Comparison of ENCODE assay signal across 12 mouse cellular contexts in genomic region chr5:148989480-148989879, GRCm38 (mm10). TPM values are rescaled to one million over a fixed set of nuclear protein-coding genes. Genes with fewer than 3 reads are reported as not detected.
DNase-seq lines count a peak whose midpoint lies in the region; ATAC-seq and TF ChIP-seq lines count a peak whose summit lies in the region.
"Had no signal": no experiment of that assay in that cellular context is flagged by ENCODE, and none has a peak within 500 bp of the region (broad histone marks: within the 10 kb centered on the region; RNA-seq: fewer than 3 reads in every experiment).

No protein-coding gene starts in this region.

- 85% methylated on average over 7 of the region's 7 CpGs for WGBS in intestine, postnatal 0 days
- WGBS in intestine, embryonic 16.5 days = 86% methylated on average over 7 of the region's 7 CpGs
- 96% methylated on average over 7 of the region's 7 CpGs for WGBS in thymus, adult 2 months

- DNase-seq in thymus, adult 2 months = no peak
- no peak for DNase-seq in thymus, postnatal 0 days (ENCODE audit: low spot score)
- peak; percentile 21 for DNase-seq in c-Kit-negative CD71-positive TER-119-positive erythroid progenitor cells, embryonic 14.5 days (ENCODE audit: low read depth, low spot score)
- no peak for DNase-seq in Muller cell, postnatal 12 days (ENCODE audit: inconsistent ontology term)
- DNase-seq in heart, adult 11 months = no peak
- DNase-seq in layer of hippocampus, adult 9-11 months = no peak

- TF ChIP-seq CTCF in intestine, postnatal 0 days (IDR thresholded peaks at IDR 0.05; ENCODE audit: low read depth) = peak; percentile 68
- TF ChIP-seq CTCF in thymus, adult 2 months (IDR thresholded peaks at IDR 0.05; ENCODE audit: borderline replicate concordance, control insufficient read depth, extremely low read depth, insufficient read depth, low read length, poor library complexity) = peak; percentile 63; the same call in 1 of the 2 replicates

- no peak for TF ChIP-seq POLR2A in thymus, adult 2 months (IDR thresholded peaks at IDR 0.05; ENCODE audit: control insufficient read depth, extremely low read depth, insufficient read depth, low read length, poor library complexity)

- 0 out of 2 replicates have a peak, but pooled peaks cover 4% of the 10 kb centered on the region for H3K9me3 ChIP-seq in intestine, postnatal 0 days (ENCODE audit: control insufficient read depth)
- 0 out of 2 replicates have a peak, but pooled peaks cover 8% of the 10 kb centered on the region for H3K9me3 ChIP-seq in intestine, embryonic 16.5 days (ENCODE audit: control insufficient read depth, low read length)

- H3K27ac ChIP-seq in intestine, postnatal 0 days (ENCODE audit: low read depth, low read length) = no peak overlapping the region
- no peak overlapping the region for H3K27ac ChIP-seq in intestine, embryonic 16.5 days (ENCODE audit: low read length)
- no peak overlapping the region for H3K27ac ChIP-seq in thymus, adult 2 months (ENCODE audit: control insufficient read depth, insufficient read depth, low read length)
- H3K27ac ChIP-seq: embryonic facial prominence, embryonic 12.5 days; hindbrain, embryonic 10.5 days had no signal

- no peak overlapping the region for H3K4me3 ChIP-seq in intestine, postnatal 0 days (ENCODE audit: low read depth, low read length)
- H3K4me3 ChIP-seq in intestine, embryonic 16.5 days (ENCODE audit: low read length) = no peak overlapping the region
- H3K4me3 ChIP-seq in thymus, adult 2 months (ENCODE audit: control insufficient read depth, insufficient read depth, low read length) = no peak overlapping the region
- H3K4me3 ChIP-seq: embryonic facial prominence, embryonic 12.5 days; hindbrain, embryonic 10.5 days had no signal

- no peaks in the 10 kb centered on the region for H3K36me3 ChIP-seq in intestine, postnatal 0 days (ENCODE audit: control insufficient read depth, insufficient read depth)
- H3K36me3 ChIP-seq in intestine, embryonic 16.5 days (ENCODE audit: control insufficient read depth, insufficient read depth, low read length) = peaks cover 3% of the 10 kb centered on the region; the same call in 1 of the 2 replicates
- H3K36me3 ChIP-seq in thymus, adult 2 months (ENCODE audit: control insufficient read depth, insufficient read depth, low read length) = no peaks in the 10 kb centered on the region; the same call in 1 of the 2 replicates
- H3K36me3 ChIP-seq: embryonic facial prominence, embryonic 12.5 days had no signal

- ATAC-seq in intestine, postnatal 0 days = no peak
- no peak for ATAC-seq in intestine, embryonic 16.5 days

- no peak overlapping the region for H3K9ac ChIP-seq in intestine, postnatal 0 days (ENCODE audit: low read depth, low read length)
- no peak overlapping the region for H3K9ac ChIP-seq in intestine, embryonic 16.5 days (ENCODE audit: low read depth, low read length)
- H3K9ac ChIP-seq: embryonic facial prominence, embryonic 12.5 days had no signal

- H3K4me1 ChIP-seq in intestine, postnatal 0 days (replicated peaks; ENCODE audit: control insufficient read depth, insufficient read depth, low read length) = no peaks in the 10 kb centered on the region
- H3K4me1 ChIP-seq in intestine, embryonic 16.5 days (ENCODE audit: control insufficient read depth, insufficient read depth, low read length) = peaks cover 7% of the 10 kb centered on the region
- no peaks in the 10 kb centered on the region for H3K4me1 ChIP-seq in thymus, adult 2 months (replicated peaks; ENCODE audit: control insufficient read depth, insufficient read depth, low read length)

- H3K4me2 ChIP-seq in intestine, postnatal 0 days (replicated peaks; ENCODE audit: low read depth) = no peak overlapping the region
- H3K4me2 ChIP-seq in intestine, embryonic 16.5 days (ENCODE audit: low read depth, low read length) = no peak overlapping the region
- H3K4me2 ChIP-seq: embryonic facial prominence, embryonic 12.5 days; midbrain, embryonic 11.5 days had no signal

- H3K27me3 ChIP-seq in intestine, postnatal 0 days (replicated peaks; ENCODE audit: control insufficient read depth, insufficient read depth, low read length) = no peaks in the 10 kb centered on the region
- H3K27me3 ChIP-seq in intestine, embryonic 16.5 days (replicated peaks; ENCODE audit: control insufficient read depth, insufficient read depth, low read length) = no peaks in the 10 kb centered on the region
- H3K27me3 ChIP-seq in thymus, adult 2 months (ENCODE audit: control insufficient read depth, insufficient read depth, low read length) = no peaks in the 10 kb centered on the region
- H3K27me3 ChIP-seq: embryonic facial prominence, embryonic 12.5 days had no signal

RNA-seq across cellular contexts. Expression of gene Gm42791, which starts 5.5 kb away (rescaled TPM):
- not detected in 2 replicates for polyA plus RNA-seq in intestine, postnatal 0 days (2015; fragmentation: Nextera tagmentation; extraction: Ambion mirVana)
- polyA plus RNA-seq in intestine, embryonic 16.5 days (2015; fragmentation: Nextera tagmentation; extraction: Ambion mirVana) = 0.80 and 1.0 TPM in 2 replicates
- polyA plus RNA-seq in thymus, adult 2 months (2012; rRNA removed) = not detected in 2 replicates
- 0.79 TPM in 1 of 2 replicates, not detected in the other for polyA plus RNA-seq in thymus, postnatal 0 days (2015; fragmentation: Nextera tagmentation; extraction: Ambion mirVana)
- polyA plus RNA-seq: stomach, embryonic 14.5 days had no signal
